Mouse (Mus musculus) kidney, postnatal 4 days (tissue): ENCODE measurements at regions not wholly inside any gene's neighbourhood (a gene's known extent, or its start where the extent isn't known, plus 50 kb on each side); places are given as distances from the start of the nearest gene placed in this dataset.

Experiments
- DNase-seq, 2 experiments: peaks; one replicate each; pipeline ENCODE4 v3.0.0; 2021; ENCODE audit warnings: mixed read lengths in 2 of 2

GRCm38 (mm10) chr9:99800076-99800475, 75.9 kb downstream of the Sox14 start:
- peak; percentile 29 to 56 for DNase-seq

GRCm38 (mm10) chr9:99799387-99800021, 76.5 kb downstream of the Sox14 start:
- peak; percentile 43 to 60 for DNase-seq

DNA sequence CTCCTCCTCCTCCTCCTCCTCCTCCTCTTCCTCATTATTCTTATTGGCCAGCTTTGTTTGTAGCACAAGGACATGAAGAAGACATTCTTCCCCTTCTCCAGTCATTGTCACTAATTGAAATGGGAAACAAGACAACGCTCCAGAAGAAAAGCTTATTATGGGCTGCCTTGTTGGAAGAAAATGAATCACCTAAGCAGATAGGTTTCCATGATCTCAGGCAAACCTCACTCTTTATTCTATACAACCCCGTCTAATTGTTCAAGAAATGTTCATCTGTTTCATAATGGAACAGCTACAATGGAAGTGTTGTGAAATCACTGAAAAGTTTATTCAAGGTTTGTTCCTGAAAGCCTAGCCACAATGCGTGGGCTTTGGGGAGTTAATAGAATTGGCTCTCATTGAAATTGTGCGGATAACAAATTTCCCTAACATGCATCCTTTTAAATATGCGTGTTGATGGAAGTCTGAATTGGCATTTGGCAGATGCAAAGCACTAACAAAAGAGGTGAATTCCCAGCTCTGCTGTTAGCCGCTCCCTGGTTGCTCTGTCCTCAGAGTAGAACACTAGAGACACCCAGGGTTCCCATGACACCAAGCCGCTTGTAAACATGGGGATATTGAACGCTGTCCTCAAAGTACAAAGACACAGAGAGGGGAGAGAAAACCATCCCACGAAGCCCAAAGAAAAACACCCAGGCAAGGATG, 78.8 kb downstream of the Sox14 start:
- DNase-seq, result no peak

GRCm38 (mm10) chr9:99792700-99793099, 75.6 kb upstream of the Cldn18 start:
- no peak for DNase-seq

DNA sequence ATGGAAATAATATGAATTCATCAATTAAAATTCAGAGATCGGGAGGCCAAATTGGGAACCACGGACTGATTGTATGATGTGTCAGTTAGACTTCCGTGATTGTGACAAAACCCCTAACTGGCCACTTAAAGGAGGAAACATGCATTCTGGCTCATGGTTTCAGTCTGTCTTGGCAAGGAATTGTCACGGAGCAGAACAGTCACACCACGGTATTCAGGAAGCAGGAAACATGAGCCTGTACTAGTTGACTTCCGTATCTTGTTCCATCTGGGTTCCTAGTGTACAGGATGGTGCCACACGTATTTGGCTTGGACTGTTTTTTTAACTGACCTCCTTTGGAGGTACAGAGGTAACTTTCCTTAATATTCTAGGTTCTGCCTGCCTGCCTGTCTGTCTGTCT, 69.8 kb upstream of the Cldn18 start:
- DNase-seq, result no peak

DNA sequence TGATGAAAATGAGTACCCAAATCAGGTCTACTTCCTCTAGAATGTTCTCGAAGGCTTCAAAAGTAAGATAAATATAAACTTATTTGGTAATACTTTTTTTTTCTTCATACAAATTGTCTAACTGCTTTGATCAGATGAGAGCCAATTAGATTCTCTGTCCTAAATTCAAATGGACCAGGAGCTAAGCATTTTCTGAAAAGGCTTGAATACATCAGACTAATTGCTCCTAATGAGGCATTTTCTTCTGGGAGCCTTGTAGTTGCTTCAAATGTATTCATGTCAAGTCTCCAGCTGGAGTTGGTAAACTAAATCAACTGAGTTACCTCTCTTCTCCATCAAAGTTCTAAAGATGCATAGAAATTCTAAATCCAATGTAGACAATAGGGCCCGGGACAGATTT, 66.1 kb upstream of the Cldn18 start:
- no peak for DNase-seq

DNA sequence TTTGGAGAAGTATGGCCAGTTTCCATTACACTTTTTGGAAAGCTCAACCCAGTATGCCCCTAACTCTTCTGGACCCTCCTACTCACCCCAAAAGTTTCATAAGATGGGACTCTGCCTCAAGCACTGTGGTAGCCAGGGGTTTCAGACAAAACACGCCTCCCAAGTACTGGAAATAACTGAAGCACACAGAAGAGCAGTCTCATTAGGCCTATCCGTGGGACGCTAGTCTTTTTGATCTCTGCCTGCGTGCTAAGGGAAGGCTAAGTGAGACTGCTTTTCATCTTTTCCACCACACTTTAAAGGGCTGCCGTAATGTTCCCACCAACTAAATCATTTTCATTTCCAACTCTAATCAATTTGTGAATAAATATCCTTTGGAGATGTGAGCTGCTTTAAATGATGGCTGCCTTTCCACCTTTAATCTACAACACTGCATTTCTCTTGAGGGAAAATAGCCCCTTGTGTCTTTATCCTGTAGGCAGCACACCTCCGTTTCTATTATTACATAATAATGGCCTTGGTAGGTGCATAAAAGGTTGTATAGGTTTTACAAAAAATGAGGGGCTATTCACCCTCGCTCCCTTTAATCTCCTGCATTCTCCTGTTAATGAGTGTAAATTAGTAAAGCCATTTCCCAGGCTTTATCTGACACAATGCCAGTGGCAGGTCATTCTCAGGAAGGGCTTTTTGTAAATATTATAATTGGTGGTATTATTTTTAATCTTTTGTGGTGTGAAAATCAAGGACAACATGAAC, 65.5 kb upstream of the Cldn18 start:
- DNase-seq, result no peak

- DNase-seq, result no peak
Measured at GRCm38 (mm10) chr9:99778871-99779270, 61.8 kb upstream of the Cldn18 start.

GRCm38 (mm10) chr9:99770696-99771095, 53.6 kb upstream of the Cldn18 start:
- DNase-seq, result no peak
